Mouse (Mus musculus): Measurements from ENCODE around the gene Tdg. TPM values are rescaled to one million over a fixed set of nuclear protein-coding genes. Genes with fewer than 3 reads are reported as not detected.
"Not testable (repeated sequence)": the region's sequence is repeated elsewhere in the genome, so short reads cannot be mapped to it uniquely, and the experiment has no call there.

Tdg gene
- 10 to 100 TPM; 19.8 to 25.3 TPM for total RNA-seq (2021)
- long read RNA-seq, experiment 1, transcript Tdg-208 (10 exons, 3,502 nt): major isoform, 16 of 27 reads
- long read RNA-seq, experiment 1, partial matches to known transcripts: 1 of 27 reads
- long read RNA-seq, experiment 1, other reads (novel, unspliced or antisense): 6 of 27 reads
- long read RNA-seq, experiment 2, transcript Tdg-208 (10 exons, 3,502 nt): major isoform, 17 of 21 reads
- long read RNA-seq, experiment 2, partial matches to known transcripts: 1 of 21 reads
- long read RNA-seq, experiment 2, other reads (novel, unspliced or antisense): 3 of 21 reads

DNA sequence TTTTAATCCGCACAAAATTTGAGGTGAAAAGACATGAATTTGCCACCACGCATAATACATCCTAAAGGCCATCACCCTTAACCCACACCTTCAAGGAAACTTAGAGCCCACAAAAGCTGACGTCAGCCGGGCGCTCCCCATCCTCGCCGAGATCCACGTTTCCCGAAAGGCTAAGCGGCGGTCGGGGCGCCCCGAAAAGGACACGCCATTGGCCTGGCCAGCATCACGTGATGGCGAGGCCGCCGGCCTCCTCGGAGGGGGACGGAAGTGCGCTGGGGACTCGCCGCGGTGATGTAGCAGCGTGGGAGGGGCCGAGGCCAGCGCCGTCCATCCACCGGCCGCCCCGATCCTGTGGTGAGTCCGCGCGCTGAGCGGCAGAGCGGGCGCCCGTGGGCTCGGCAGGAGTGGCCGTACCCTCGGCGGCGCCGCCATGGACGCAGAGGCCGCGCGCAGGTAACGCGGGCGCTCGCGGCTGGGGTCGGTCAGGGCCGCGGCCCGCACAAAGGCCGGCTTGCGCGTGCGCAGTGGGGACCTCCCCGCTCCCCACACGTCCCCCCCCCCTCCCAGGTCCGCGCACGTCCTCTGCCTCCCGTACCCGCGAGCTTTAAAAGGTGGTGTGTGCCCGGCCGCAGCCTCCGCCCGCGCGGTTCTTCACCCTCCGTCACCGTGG, at the start of gene Tdg:
Gene Tdg (plus strand): TSS at position 243 of the 670 bp plus-strand sequence.
- peak; percentile 80 to 84 for DNase-seq (ENCODE audit: low spot score in 2 of 2)

DNA sequence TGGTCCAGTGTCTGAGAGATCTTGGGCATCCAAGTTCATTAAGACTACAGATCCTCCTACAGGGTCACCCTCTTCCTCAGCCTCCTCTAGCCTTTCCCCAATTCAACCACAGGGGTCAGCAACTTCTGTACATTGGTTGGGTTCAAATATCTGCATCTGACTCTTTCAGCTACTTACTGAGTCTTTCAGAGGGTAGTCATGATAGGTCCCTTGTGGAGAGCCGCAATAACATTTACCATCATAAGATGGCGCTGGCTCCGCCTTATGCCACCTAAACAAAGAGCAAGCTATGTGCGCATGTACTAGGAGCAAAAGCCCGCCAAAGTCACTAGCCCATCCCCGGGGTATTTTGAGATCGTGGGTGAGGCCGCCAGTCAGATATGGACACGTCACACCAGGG, 40.0 kb upstream of the Tdg start:
- not testable (repeated sequence) for DNase-seq (ENCODE audit: low spot score in 2 of 2)

DNA sequence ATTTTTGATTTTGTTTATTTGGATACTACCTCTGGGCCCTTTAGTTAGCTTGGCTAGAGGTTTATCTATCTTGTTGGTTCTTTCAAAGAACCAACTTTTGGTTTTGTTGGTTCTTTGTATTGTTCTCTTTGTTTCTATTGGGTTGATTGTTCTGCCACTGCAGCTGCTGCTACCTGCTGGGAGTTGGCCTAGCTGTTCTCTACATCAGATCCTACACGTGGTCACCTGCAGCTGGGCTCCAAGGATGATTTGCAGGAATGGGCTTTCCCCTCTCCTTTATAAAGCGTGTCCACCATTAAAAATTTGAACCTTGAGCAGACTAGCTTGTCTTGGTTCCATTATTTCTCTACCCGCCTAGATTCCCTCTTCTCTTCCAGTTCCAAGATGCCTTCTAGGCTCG, 35.2 kb upstream of the Tdg start:
- not testable (repeated sequence) for DNase-seq (ENCODE audit: low spot score in 2 of 2)

DNA sequence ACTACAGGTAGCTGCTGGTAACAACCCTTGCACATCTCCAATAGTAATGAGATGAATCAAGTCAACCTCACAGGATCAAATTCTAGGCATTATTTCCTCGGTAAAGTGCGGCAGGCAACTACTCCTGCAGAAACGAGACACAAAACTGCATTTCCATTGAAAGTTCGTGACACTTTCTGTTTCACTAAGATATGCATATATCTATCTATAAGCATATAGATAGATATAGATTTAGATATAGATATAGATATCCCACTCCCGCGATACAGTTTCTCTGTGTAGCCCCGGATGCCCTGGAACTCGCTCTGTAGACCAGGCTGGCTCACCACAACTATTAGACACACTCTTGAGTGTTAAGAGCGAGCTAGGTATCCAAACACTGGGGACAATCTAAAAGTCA, 7.4 kb upstream of the Tdg start:
- no peak for DNase-seq (ENCODE audit: low spot score in 2 of 2)

DNA sequence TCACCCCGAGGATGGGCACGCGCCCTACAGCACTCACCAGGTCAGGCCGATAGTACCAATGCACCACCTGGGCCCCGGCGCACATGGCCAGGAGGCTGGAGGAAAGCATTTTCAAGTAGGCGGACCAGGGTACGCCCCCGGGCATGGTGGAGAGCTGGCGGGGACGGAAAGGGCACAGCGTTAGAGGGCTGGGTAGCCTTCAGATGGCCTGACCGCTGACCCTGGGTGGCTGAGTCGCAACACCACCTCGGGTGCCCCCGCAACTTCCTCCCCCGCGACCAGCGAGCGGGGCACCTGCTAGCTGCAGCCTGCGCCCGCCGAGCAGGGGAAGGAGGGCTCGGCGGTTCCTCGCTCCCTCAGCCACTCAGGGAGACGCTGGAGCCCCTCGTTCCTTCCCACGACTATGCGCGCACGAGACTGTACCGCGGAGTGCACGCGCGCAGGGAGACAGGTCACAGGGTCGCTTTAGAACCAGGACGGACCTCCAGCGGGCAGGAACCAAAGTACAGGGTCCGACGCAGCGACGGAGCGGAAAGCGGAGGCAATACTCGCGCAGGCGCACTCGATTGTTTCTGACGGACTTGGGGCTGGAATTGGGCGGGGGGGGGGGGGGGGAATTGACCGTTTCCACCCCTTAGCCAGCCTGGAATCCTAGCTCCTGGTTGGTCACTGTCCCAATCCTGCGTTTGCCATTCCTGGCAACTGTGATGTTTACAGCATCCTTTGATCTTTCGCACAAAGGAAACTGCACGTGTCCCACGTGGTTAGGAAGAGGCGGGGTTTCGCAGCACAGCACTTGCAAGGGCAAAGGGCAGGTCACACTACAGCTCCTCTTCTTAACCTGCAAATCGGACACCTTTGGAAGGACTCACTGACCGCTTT, 6.7 kb upstream of the Tdg start, which contains the start of gene 1190007I07Rik:
Gene 1190007I07Rik (minus strand): TSS at position 558 of the 882 bp plus-strand sequence.
- DNase-seq (ENCODE audit: low spot score in 2 of 2): peak; percentile 85 to 88

DNA sequence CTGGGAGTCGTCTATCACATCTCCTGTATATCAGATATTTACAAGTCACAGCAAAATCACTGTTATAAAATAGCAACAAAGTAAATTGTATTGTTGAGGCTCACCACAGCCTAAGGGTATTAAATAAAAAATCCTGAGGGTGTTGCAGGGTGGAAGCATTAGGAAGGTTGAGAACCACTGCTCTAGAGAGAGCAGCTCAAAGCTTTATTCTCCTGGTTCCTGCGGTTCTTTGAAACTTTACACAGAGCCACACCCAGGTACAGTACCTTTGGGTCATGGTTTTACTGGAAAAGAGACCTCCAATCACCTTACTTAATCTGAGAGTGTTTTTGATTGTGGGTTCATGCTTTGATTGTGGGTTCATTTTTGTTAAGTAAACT, 6.1 kb upstream of the Tdg start:
- not testable (repeated sequence) for DNase-seq (ENCODE audit: low spot score in 2 of 2)

DNA sequence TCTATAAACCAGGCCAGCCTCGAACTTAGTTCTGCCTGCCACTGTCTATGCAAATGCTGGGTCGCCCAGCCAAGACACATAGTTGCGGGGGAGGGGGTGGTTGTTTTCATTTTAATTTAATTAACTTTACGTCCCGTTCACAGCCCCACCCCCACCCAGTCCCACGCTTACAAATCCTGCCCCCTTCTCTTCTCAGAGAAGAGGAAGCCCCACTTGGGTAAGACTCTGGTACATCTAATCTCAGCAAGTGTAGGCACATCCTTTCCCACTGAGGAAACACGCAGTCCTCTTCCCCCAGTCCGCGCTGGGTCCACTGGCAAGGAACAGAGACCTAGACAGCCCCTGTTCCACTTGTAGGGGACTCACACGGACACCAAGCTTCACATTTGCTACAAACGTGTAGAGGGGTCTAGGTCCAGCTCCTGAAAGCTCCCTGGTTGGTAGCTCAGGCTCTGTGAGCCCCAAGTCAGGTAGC, 480 bp upstream of the Tdg start:
- DNase-seq (ENCODE audit: low spot score in 2 of 2): no peak

DNA sequence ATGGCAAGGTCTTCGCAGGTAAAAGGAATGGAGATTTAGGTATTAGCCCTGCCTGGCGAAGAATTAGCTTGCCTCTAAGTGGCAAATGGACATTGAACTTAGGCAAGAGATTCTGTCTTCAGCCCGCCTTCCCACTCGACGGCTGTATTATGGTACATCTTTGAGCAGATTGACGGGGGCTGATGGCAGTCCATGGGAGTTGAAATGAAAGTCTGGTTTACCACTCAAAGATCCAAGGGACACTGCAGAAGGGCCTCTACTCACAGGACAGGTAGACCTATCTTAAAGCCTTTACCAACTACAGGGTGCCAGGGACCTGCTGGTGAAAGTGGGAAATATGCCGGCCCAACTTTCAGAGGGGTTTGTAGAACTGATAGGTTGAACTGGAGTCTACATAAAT, 869 bp downstream of the Tdg start:
- DNase-seq (ENCODE audit: low spot score in 2 of 2): no peak

DNA sequence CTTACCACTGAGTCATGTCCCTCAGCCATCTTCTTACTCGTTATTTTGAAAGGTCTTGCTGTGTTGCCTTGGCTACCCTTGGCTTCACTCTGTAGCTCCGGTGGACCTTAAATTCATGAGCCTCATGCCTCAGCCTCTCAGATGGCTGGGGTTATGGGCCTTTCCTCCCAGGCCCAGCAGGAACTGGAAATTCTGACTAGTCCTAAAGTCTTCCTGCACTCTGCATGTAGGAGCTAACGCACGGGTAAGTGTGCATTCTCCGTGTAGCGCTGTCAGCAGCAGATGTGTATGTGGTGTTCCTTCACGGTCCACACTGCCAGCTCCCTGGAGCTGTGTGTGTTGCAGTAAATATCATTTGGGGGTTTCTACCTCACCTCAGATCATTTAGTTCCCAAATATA, 1.5 kb downstream of the Tdg start:
- no peak for DNase-seq (ENCODE audit: low spot score in 2 of 2)

DNA sequence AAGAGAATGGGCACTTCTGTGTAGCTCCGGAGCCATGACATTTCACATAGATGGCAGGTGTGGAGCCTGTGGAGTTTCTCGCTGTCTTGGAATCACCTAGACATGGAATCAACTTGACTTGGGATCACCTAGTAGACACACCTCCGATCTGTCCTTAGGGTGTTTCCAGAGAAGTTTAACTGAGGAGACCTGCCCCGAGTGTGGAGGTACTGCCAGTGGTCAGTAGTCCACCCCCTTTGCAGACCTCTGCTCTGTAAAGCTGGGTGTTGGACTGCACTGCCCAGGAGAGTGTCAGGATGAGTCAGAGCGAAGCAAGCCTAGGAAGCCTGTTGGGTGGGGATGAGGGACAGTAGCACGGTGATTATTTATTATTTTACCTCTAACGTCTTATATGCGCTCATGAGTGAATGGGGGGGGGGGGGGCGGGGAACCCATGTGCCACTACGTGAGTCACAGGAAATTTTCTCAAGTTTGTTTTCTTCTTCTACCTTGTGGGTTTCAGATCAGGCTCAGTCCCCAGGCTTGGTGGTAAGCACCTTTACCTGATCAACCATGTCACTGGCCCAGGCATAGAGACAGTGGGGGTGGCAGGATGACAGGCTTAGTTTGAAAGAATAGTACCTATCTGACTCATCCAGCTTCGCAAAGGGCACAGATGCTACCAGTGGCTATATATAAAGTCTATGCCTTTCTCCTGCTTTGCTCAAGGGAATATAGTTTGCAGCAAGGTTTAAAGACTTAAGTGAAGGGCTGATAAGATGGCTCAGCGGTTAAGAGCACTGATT, 3.1 kb downstream of the Tdg start:
- no peak for DNase-seq (ENCODE audit: low spot score in 2 of 2)

DNA sequence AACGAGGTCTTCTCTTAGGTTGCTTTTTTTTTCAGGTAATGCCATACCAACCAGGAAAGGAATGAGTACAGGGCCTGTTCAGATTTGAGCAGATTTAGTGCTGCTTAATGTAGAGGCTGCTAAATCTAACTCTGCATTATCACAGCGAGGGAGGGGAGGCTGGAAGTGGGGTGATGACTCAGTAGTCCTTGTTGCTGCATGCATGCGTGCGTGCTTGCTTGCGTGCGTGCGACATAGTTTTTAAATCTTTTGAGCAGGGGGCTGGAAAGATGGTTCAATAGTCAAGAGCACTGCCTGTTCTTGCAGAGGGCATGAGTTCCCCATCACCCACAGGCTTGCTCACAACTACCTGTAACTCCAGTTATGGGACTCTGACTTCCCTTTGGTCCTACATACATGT, 4.7 kb downstream of the Tdg start:
- DNase-seq (ENCODE audit: low spot score in 2 of 2): no peak

DNA sequence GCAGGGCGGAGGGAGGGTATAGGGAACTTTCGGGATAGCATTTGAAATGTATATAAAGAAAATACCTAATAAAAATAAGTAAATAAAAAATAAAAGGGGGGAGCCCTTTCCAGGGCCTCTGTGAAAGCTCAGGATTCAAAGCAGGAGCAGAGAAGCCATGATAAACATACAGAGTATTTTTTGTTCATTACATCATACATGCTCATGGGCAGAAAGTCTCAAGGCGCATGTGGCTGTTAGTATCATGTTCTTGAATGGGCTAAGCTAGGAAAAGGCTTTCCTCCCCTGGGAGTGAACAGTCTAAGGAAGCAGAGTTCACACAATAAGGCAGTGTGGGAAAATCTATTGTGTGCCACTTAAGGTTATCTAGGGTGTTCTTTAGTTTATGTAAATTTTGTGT, 6.7 kb downstream of the Tdg start:
- no peak for DNase-seq (ENCODE audit: low spot score in 2 of 2)

DNA sequence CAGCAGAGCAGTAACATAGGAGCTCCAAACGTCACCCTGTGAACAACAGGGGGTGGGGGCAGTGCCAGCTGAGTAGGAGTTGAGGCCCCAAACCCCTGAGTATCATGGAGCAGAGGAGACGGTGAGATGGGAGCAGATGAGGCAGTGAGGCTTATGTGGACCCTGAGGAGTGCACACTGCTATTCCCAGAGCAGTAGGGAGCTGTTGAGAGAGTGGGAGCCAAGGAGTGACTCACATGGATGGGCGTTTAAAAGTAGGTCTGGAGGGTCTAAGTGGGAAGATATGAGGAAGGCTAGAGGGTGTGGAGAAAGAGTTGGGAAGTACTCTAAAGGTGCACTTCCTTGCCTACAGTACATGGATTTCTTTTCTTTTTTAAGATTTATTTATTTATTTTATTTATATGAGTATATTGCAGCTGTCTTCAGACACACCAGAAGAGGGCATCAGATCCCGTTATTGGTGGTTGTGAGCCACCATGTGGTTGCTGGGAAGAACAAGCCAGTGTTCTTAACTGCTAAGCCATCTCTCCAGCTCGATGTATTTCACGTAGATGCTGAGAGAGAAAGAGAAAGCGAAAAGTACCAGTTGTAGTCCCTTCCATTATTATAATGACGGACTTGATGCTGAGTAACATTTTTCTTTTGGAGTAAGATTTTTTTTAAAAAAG, 9.5 kb downstream of the Tdg start:
- DNase-seq (ENCODE audit: low spot score in 2 of 2): no peak

DNA sequence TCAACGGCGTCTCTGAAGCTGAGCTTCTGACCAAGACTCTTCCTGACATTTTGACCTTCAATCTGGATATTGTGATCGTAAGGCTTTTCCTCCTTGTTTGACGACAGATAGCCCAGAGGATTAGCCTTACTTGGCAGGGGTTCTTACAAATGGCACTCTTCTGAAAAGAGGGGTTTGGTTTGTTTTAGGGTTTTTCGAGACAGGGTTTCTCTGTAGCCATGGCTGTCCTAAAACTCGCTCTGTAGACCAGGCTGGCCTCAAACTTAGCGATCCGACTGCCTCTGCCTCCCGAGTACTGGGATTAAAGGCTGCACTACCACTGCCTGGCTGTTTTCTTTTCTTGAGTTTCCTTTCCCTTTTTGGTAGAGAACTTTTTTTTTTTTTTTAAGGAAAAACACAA, 11.9 kb downstream of the Tdg start:
- DNase-seq (ENCODE audit: low spot score in 2 of 2): no peak

DNA sequence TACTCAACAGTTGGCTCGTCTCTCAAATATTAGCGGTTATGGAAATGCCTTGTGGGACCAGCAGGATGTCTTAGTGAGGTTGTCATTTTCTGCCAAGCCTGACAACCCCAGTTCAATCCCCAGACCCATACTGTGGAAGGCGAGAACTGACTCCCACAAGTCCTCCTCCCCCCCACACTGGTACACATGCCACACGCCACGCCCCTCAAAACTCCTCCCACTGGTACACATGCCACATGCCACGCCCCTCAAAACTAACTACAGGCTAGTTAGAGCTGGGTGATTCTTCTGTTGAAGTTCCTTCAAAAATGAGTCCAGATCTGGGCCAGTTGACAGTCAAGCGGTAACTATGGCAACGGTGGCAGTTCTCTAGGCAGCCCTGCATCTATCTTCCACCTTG, 16.5 kb downstream of the Tdg start:
- no peak for DNase-seq (ENCODE audit: low spot score in 2 of 2)

DNA sequence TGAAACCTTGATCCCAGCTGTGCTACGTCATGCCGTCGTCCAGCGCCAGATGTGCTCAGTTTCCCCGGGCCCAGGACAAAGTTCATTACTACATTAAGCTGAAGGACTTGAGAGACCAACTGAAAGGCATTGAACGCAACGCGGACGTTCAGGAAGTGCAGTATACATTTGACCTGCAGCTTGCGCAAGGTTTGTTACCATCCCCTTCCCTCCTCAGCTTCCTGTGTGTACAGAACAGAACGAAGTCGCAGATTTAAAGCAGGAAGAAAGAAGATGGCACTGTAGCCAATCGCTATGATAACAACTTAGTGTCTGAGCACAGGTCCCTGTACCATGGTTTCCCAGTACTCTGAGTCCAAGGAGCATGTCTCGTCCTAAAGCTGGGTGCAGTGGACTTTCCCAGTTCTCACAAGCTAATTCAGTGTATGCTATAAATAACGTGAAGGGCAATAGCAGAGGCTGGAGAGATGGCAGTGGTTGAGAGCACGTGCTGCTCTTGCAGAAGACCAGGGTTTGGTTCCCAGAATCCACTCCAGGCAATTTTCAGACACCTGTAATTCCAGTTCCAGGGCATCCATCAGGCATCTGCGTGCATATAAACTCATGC, 17.7 kb downstream of the Tdg start:
- DNase-seq (ENCODE audit: low spot score in 2 of 2): no peak

DNA sequence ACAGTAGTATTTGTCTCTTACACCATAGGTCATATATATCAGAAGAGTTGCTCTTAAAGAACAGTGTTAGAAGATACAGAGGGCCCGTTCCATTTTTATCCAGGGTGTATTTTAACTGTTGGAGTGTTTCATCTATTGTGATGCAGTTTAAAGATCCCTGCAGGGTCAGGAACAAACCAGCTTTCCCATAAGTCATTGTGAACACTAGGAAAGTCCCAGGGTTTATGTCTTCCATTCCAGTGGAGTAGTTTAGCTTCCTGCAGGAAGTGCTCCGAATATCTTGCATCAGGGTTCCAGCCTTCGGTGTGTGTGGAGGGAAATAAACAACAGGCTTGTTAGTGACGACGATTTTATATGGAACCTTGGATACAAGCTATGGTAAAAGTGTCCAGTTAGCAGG, 21.6 kb downstream of the Tdg start:
- no peak for DNase-seq (ENCODE audit: low spot score in 2 of 2)

DNA sequence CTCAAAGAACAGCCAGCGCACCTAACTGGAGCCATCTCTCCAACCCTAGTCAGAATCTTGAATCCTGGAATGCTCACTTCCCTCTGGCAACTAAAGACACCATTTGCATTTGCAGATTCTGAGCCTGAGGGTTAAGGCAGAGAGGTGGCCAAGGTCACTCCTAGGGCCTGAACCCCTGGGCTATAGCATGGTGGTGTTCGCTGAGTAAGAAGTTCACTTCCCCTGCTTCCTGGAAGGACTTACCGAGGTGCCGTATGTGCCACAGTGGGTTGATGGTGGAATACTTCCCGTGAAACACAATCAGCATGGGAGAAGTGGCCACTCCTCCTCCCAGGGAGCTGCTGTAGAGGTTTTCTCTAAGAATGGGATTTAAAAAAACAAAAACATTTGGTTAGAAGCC, 23.0 kb downstream of the Tdg start:
- no peak for DNase-seq (ENCODE audit: low spot score in 2 of 2)

DNA sequence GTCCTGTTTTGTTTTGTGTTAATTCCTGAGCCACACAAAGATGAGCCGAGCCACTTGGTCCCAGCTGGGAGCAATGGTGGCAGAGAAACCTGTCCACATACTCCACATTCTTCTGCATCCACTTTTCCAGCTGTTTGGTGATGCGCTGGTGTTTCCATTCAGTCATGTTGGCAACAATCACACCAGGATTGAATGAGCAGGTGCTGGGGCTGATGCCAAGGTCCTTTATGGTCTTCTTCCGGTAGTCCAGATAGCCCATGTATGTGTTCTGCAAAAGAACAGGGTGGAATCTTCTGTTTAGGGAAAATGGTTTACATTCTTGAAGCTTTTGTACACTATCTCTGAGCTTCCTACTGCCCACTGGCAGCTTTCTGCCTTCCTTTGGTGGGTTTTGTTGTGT, 25.0 kb downstream of the Tdg start:
- DNase-seq (ENCODE audit: low spot score in 2 of 2): no peak

DNA sequence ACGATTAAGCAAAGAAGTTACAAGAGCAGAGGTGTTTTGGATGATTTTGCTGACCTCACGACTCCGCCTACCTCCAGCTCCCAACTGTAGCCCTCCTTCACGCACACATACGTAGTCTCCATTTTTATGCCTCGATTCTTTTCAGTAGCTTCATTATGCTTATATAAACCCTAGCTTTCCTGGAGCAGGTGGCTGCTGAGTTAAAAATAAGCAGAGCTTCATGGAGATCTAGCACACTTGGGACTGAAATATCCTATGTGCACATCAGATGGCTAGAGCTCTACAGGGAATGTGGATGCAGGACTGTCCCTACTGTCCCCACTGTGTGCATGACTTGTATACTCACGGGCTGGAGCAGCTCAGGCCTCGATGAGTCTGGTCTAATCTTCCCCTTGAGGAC, 32.2 kb downstream of the Tdg start:
- DNase-seq (ENCODE audit: low spot score in 2 of 2): no peak
